Mouse (Mus musculus) spleen, adult 2 months (tissue): ENCODE data around the gene Snrnp70.

Experiments used
- CTCF ChIP-seq: fragments of 200-500 bp; IDR thresholded peaks from 2 replicates; pipeline ENCODE4 v1.5.1; 2011; ENCODE audit warnings: mild to moderate bottlenecking, inconsistent platforms; ENCODE audit not compliant: insufficient read depth, insufficient read length, insufficient replicate concordance; ENCODE audit errors: extremely low read depth
- POLR2A ChIP-seq: fragments of 200-500 bp; IDR thresholded peaks from 2 replicates; pipeline ENCODE4 v1.6.1; 2011; ENCODE audit warnings: low read depth, low read length, inconsistent platforms

- TF ChIP-seq POLR2A: no peak
- TF ChIP-seq CTCF: no peak
Measured at GRCm38 (mm10) chr7:45396787-45397186, 1.2 kb upstream of the Snrnp70 start.
